Mouse (Mus musculus): ENCODE results near the gene Olfr340.
"Not testable (repeated sequence)": the region's sequence is repeated elsewhere in the genome, so short reads cannot be mapped to it uniquely, and the experiment has no call there.

Gene Olfr340

DNA sequence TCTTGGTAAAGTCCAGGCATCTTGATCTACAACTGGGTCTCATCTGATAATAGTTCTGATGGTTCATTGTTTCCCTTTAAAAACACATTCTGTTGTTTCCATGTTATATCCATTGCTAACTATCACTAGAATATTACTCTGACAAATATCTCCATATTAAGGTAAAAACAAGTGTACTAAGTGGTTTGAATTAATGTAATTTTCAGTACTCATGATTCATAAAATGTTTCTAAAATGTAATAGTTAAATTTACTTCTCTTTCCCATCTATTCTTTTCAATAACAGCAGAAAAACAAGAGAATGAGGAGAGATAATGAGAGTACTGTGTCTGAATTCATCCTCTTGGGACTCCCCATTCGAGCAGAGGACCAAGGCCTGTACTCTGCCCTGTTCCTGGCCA, at the start of gene Olfr340:
Gene Olfr340 (plus strand): TSS at position 301 of the 400 bp plus-strand sequence.
- no peak for DNase-seq

- DNase-seq = not testable (repeated sequence)
Measured at GRCm38 (mm10) chr2:36415174-36415573, 37.2 kb upstream of the Olfr340 start.

- not testable (repeated sequence) for DNase-seq
Measured at GRCm38 (mm10) chr2:36415591-36415990, 36.8 kb upstream of the Olfr340 start.

GRCm38 (mm10) chr2:36418647-36419046, 33.7 kb upstream of the Olfr340 start, which contains the start of gene Olfr339:
Gene Olfr339 (plus strand): TSS chr2:36418947.
- no peak for DNase-seq

- DNase-seq = no peak
Measured at GRCm38 (mm10) chr2:36473634-36474033, 21.2 kb downstream of the Olfr340 start.

DNA sequence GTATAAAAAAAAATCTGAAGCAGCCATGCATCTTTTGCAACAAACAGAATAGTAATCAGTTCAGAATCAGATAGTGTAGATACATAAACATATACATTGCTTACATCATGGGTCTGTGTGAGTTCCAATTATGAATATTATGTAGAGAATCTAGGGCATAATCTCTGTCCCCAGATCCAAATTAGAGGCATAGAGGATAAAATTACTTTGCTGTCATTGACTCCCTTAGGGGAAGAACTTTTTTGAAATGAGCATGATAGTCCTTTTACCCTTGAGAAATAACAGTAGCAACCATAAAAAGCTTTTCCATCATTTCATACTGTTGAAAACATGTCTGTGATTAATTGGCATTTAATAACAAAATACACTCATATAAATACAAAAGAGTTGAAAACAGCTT, 30.0 kb downstream of the Olfr340 start, which contains the start of gene Olfr341:
Gene Olfr341 (minus strand): TSS at position 101 of the 400 bp plus-strand sequence.
- DNase-seq = no peak

Data from kidney, postnatal 25 days (tissue).